8 mouse cellular contexts compared by ENCODE assay signal in the genomic region with DNA sequence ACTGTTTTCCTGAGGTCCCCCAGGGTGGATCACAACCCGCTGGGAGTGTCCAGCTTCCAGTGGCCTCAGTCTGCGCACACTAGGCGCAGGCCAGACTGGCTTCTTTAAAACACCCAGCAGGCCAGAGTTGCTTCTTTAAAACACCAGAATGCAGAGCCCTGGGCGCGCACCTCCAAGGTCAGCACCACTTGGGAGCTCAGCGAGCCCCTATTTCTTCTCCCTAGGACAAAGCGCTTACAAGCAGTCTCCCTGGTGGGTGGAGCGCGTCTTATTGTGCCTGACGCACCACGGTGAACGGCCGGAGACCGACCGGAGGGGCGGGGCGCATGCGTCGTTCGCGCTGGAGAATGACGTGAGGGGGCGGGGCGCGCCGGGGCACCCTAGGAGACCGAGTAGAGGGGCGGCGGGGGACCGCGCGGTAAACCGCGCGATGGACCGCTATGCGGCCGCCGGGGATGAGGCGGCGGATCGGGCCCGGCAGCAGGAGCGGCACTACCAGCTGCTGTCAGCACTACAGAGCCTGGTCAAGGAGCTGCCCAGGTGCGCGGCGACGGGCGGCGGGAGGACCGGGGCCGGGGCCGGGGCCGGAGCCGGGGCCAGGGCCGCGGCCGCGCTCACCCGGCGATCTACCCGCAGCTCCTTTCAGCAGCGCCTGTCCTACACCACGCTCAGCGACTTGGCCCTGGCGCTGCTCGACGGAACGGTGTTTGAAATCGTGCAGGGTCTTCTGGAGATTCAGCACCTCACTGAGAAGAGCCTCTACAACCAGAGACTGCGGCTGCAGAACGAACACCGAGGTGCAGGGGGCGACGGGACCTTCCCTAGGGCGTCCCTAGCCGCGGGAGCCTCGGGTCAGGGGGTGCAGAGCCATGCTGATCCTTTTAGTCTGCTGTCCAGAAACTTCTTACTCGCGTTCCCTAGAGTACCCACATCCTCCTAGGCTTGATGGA. TPM values are rescaled to one million over a fixed set of nuclear protein-coding genes. Genes with fewer than 3 reads are reported as not detected.
DNase-seq lines count a peak whose midpoint lies in the region; ATAC-seq and TF ChIP-seq lines count a peak whose summit lies in the region.

No protein-coding gene starts in this region.

- H3K4me3 ChIP-seq in brown adipose tissue, adult 24 weeks (ENCODE audit: insufficient read depth, low read depth, low read length) = peak overlapping the region; percentile 94
- peak overlapping the region; percentile 70 for H3K4me3 ChIP-seq in heart, embryonic 13.5 days
- H3K4me3 ChIP-seq in liver, embryonic 11.5 days (ENCODE audit: low read depth, low read length) = peak overlapping the region; percentile 93
- H3K4me3 ChIP-seq in myocyte = peak overlapping the region; percentile 57

- peak; percentile 87 for TF ChIP-seq POLR2A in myocyte (IDR thresholded peaks at IDR 0.05; ENCODE audit: insufficient read length, low read depth)

- peak overlapping the region; percentile 86 for H3K9ac ChIP-seq in heart, embryonic 13.5 days
- peak overlapping the region; percentile 85 for H3K9ac ChIP-seq in liver, embryonic 11.5 days (ENCODE audit: low read depth, low read length)

- DNase-seq in kidney, postnatal 10 days = peak; percentile 98
- peak; percentile 93 for DNase-seq in liver, embryonic 11.5 days (ENCODE audit: low spot score)
- DNase-seq in spleen, postnatal 4 days (ENCODE audit: low spot score in 2 of 2) = peak; percentile 86 to 94

- peaks cover 34% of the 10 kb centered on the region for H3K36me3 ChIP-seq in heart, embryonic 13.5 days
- H3K36me3 ChIP-seq in liver, embryonic 11.5 days (ENCODE audit: control insufficient read depth, insufficient read depth, low read length) = peaks cover 2% of the 10 kb centered on the region; the same call in 1 of the 2 replicates
- H3K36me3 ChIP-seq in myocyte (ENCODE audit: control insufficient read depth, insufficient read depth) = peaks cover 4% of the 10 kb centered on the region

- no peaks in the 10 kb centered on the region for H3K79me2 ChIP-seq in myocyte (ENCODE audit: control insufficient read depth, insufficient read depth)

- H3K27ac ChIP-seq in brown adipose tissue, adult 24 weeks (replicated peaks; ENCODE audit: low read depth, low read length) = peak overlapping the region; percentile 87
- peak overlapping the region; percentile 90 for H3K27ac ChIP-seq in heart, embryonic 13.5 days (replicated peaks)
- H3K27ac ChIP-seq in liver, embryonic 11.5 days (ENCODE audit: low read depth, low read length) = peak overlapping the region; percentile 82

- 0 out of 2 replicates have a peak, but pooled peaks cover 4% of the 10 kb centered on the region for H3K27me3 ChIP-seq in heart, embryonic 13.5 days (replicated peaks)
- H3K27me3 ChIP-seq in liver, embryonic 11.5 days (replicated peaks; ENCODE audit: control insufficient read depth, insufficient read depth, low read length) = no peaks in the 10 kb centered on the region
- no peaks in the 10 kb centered on the region for H3K27me3 ChIP-seq in myocyte (ENCODE audit: control insufficient read depth, insufficient read depth, insufficient read length)

- peak overlapping the region; percentile 53 for H3ac ChIP-seq in myocyte (ENCODE audit: control insufficient read depth, insufficient read length)

- H3K9me3 ChIP-seq in heart, embryonic 13.5 days = no peaks in the 10 kb centered on the region
- no peaks in the 10 kb centered on the region for H3K9me3 ChIP-seq in liver, embryonic 11.5 days (ENCODE audit: control insufficient read depth, low read length)

- peak overlapping the region; percentile 85 for H3K4me2 ChIP-seq in heart, embryonic 13.5 days
- H3K4me2 ChIP-seq in liver, embryonic 11.5 days = peak overlapping the region; percentile 92
- H3K4me2 ChIP-seq in myocyte (ENCODE audit: low read depth) = peak overlapping the region; percentile 93

- peak; percentile 96 for ATAC-seq in CD4-positive, CD25-positive, alpha-beta regulatory T cell, adult 4 months
- peak; percentile 88 for ATAC-seq in erythroid progenitor cell, adult 5-6 weeks (replicated peaks; ENCODE audit: low FRiP score, poor library complexity, severe bottlenecking)
- peak; percentile 92 for ATAC-seq in heart, embryonic 13.5 days (ENCODE audit: extremely low read depth, insufficient number of reproducible peaks, low FRiP score, low TSS enrichment)
- ATAC-seq in liver, embryonic 11.5 days (replicated peaks; ENCODE audit: low FRiP score) = peak; percentile 98

- WGBS in heart, embryonic 13.5 days = under 1% methylated on average over 81 of the region's 81 CpGs
- under 1% methylated on average over 61 of the region's 81 CpGs for WGBS in liver, embryonic 11.5 days

- H3K4me1 ChIP-seq in brown adipose tissue, adult 24 weeks (ENCODE audit: control insufficient read depth, insufficient read depth, insufficient read length, low read length) = no peaks in the 10 kb centered on the region
- peaks cover 14% of the 10 kb centered on the region for H3K4me1 ChIP-seq in heart, embryonic 13.5 days
- H3K4me1 ChIP-seq in liver, embryonic 11.5 days (replicated peaks; ENCODE audit: control insufficient read depth, insufficient read depth, low read length) = peaks cover 2% of the 10 kb centered on the region; the same call in 1 of the 2 replicates

TF ChIP-seq in myocyte, 11 proteins besides CTCF, POLR2A, EP300 and RAD21:
- no peak for TF ChIP-seq MYOD1 (IDR thresholded peaks at IDR 0.05; ENCODE audit: control insufficient read depth in 1 of 3, insufficient read length in 2 of 3, low read depth in 2 of 3)
- peak; percentile 84 for TF ChIP-seq POLR2AphosphoS2 (IDR thresholded peaks at IDR 0.05; ENCODE audit: insufficient read length, low read depth)

RNA-seq across cellular contexts. Expression of gene Dgcr6, which starts 13.7 kb away (rescaled TPM):
- polyA plus RNA-seq in CD4-positive, CD25-positive, alpha-beta regulatory T cell, adult 4 months (2017; shearing (Covaris generic)) = 10 to 100 TPM; 16.4 to 21.2 TPM
- 125 and 134 TPM in 2 replicates for polyA plus RNA-seq in brown adipose tissue, adult 24 weeks (2012; ENCODE audit: insufficient read depth, insufficient read length, missing spikeins)
- 8.4 TPM in 1 of 2 replicates, not detected in the other for total RNA-seq in erythroid progenitor cell, adult 5-6 weeks (2015; ENCODE audit: low replicate concordance)
- 2.1 TPM in 1 of 2 replicates, not detected in the other for total RNA-seq in erythroid progenitor cell, adult 5-6 weeks (2017; ENCODE audit: low replicate concordance)
- 50.5 and 61.6 TPM in 2 replicates for polyA plus RNA-seq in heart, embryonic 13.5 days (2015; fragmentation: Nextera tagmentation; extraction: Ambion mirVana)
- 74.1 and 79.8 TPM in 2 replicates for polyA plus RNA-seq in liver, embryonic 11.5 days (2014; fragmentation: Nextera tagmentation; extraction: Ambion mirVana)
- polyA plus RNA-seq in myocyte (2012; fragmentation: generic; extraction: Trizol) = 67.2 TPM

RNA-seq across cellular contexts. Expression of gene Prodh, which starts 23.7 kb away (rescaled TPM):
- 10 to 100 TPM in 1 of 2 experiments, 1 to 10 TPM in 1; 5.7 to 11.1 TPM for polyA plus RNA-seq in CD4-positive, CD25-positive, alpha-beta regulatory T cell, adult 4 months (2017; shearing (Covaris generic))
- polyA plus RNA-seq in brown adipose tissue, adult 24 weeks (2012; ENCODE audit: insufficient read depth, insufficient read length, missing spikeins) = 14.8 and 27.5 TPM in 2 replicates
- not detected in 2 replicates for total RNA-seq in erythroid progenitor cell, adult 5-6 weeks (2015; ENCODE audit: low replicate concordance)
- 3.4 and 5.0 TPM in 2 replicates for total RNA-seq in erythroid progenitor cell, adult 5-6 weeks (2017; ENCODE audit: low replicate concordance)
- 6.8 and 8.0 TPM in 2 replicates for polyA plus RNA-seq in heart, embryonic 13.5 days (2015; fragmentation: Nextera tagmentation; extraction: Ambion mirVana)
- polyA plus RNA-seq in liver, embryonic 11.5 days (2014; fragmentation: Nextera tagmentation; extraction: Ambion mirVana) = 16.5 and 19.1 TPM in 2 replicates
- 3.0 TPM for polyA plus RNA-seq in myocyte (2012; fragmentation: generic; extraction: Trizol)

Comparison
In these comparisons a context has a peak if more than half of its experiments do, and no peak if none do; other contexts are left out.
1. Peak in every context shown above with its lines: DNase-seq, ATAC-seq, H3K4me3 ChIP-seq and H3K27ac ChIP-seq.